Mouse (Mus musculus): Measurements from ENCODE around the gene Wdr83.

DNA sequence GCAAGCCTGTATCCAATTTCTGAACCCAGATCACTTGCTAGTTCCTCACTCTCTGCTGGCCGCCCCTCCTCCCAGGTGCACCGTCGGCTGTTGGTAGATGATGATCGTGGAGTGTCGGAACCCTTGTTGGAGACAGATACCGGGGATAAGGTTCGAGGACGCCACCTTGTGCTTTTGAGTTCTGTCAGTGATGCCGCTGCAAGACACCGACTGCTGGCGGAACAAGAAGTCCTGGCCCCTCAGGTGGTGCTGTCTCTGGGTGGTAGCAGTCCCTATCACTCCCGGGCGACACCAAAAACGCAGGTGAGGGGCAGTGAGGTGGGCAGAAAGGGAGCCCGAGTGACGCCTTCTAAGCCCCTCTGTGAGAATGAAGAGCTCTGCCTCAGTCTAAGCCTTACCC, 15.1 kb upstream of the Wdr83 start:
- no peak for TF ChIP-seq GATA1 (IDR thresholded peaks at IDR 0.05; ENCODE audit: borderline replicate concordance, low read length)
- TF ChIP-seq FLI1 (IDR thresholded peaks at IDR 0.05; ENCODE audit: low read length), result no peak

Measured in megakaryocyte, embryonic 14.5 days (primary cell).